Mouse (Mus musculus) midbrain, embryonic 13.5 days (tissue): ENCODE measurements at regions not wholly inside any gene's neighbourhood (a gene's known extent, or its start where the extent isn't known, plus 50 kb on each side); places are given as distances from the start of the nearest gene placed in this dataset.

Experiments
- ATAC-seq: fragments of 200-750 bp; cut with Nextera tagmentation; 2 replicates; pipeline ENCODE4 v1.8.0; 2017; ENCODE audit warnings: mild to moderate bottlenecking, moderate TSS enrichment, moderate library complexity
- H3K27ac ChIP-seq: fragments of 300-500 bp; sonication (generic); 2 replicates; pipeline ENCODE4 v1.5.1; 2015; ENCODE audit warnings: inconsistent platforms, mild to moderate bottlenecking, moderate library complexity
- H3K27me3 ChIP-seq: fragments of 300-500 bp; sonication (generic); 2 replicates; pipeline ENCODE4 v1.6.1; 2015; ENCODE audit warnings: mild to moderate bottlenecking, inconsistent platforms
- H3K36me3 ChIP-seq: fragments of 300-500 bp; sonication (generic); 2 replicates; pipeline ENCODE4 v1.6.1; 2015; ENCODE audit warnings: mild to moderate bottlenecking, inconsistent platforms
- H3K4me1 ChIP-seq: fragments of 300-500 bp; sonication (generic); replicated peaks from 2 replicates; pipeline ENCODE4 v1.6.1; 2015; ENCODE audit warnings: inconsistent platforms
- H3K4me2 ChIP-seq: fragments of 300-500 bp; sonication (generic); replicated peaks from 2 replicates; pipeline ENCODE4 v1.6.1; 2015; ENCODE audit warnings: moderate library complexity, mild to moderate bottlenecking, inconsistent platforms
- H3K4me3 ChIP-seq: fragments of 300-500 bp; sonication (generic); replicated peaks from 2 replicates; pipeline ENCODE4 v1.5.1; 2015; ENCODE audit warnings: mild to moderate bottlenecking, inconsistent platforms
- H3K9ac ChIP-seq: fragments of 300-500 bp; sonication (generic); replicated peaks from 2 replicates; pipeline ENCODE4 v1.6.1; 2015; ENCODE audit warnings: mild to moderate bottlenecking, inconsistent platforms
- H3K9me3 ChIP-seq: fragments of 300-500 bp; sonication (generic); 2 replicates; pipeline ENCODE4 v1.6.1; 2016; ENCODE audit warnings: mild to moderate bottlenecking, inconsistent platforms
- WGBS: fragments of 180-500 bp; shearing (Covaris S2); methylation state at CpG from one replicate; pipeline ENCODE4 v1.1.7; 2015; 5-methylcytosine and 5-hydroxymethylcytosine counted together

DNA sequence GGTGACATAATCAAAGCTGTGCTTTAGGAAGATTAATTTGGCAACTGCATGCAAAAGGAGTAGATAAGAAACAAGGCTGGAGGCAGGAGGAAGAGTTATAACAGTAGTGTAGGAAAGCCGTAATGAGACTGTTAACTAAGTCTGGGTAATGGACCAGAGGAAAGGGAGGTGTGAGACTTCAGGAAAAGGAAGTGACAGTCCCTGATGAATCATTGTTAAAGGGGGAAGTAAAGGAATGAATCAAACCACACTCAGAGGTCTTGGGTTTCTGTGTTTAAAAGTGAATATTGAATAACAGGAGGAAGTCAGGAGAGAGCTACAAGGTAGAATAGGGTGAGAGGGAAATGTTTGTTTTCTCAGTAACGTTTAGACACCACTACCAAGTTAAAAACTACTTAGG lies 1175.9 kb downstream of the Diaph3 start:
- Histone ChIP-seq H3K4me2 (no peak overlapping the region), H3K27me3 (no peaks in the 10 kb centered on the region), H3K4me1 (no peaks in the 10 kb centered on the region), H3K36me3 (no peaks in the 10 kb centered on the region), H3K9ac (no peak overlapping the region), H3K4me3 (no peak overlapping the region), H3K9me3 (no peaks in the 10 kb centered on the region), H3K27ac (no peak overlapping the region)
- WGBS, result 71% methylated on average over 2 of the region's 2 CpGs
- ATAC-seq, result no peak

DNA sequence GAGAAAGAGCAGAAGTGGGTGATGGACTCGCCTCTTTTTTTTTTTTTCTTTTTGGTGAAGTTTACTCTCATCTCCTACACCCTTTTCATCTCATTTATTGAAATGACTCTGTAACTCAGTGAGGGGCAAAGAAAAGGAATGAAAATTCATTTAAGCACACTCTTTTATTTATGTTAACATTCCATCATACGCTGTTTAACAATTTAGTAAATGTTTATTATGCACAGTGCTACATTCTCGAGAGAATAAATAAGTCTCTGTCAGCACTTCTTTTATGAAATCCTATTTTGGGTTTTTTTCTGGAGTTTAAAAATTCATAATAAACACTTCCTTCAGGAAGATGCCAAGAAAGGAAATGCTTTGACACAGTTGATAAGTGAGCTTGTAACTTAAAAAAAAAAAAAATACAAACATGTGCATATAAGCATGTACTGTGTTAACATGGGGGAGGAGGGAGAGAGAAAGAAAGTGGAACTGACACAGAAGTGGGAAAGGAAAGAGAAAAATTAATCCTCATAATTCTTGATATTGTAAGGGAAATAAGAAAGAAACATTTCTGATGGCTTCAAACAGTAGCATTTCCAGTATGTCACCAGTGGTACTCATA lies 1195.2 kb downstream of the Diaph3 start:
- Histone ChIP-seq H3K9me3 (no peaks in the 10 kb centered on the region), H3K4me1 (no peaks in the 10 kb centered on the region), H3K4me2 (no peak overlapping the region), H3K27me3 (no peaks in the 10 kb centered on the region), H3K36me3 (no peaks in the 10 kb centered on the region), H3K9ac (no peak overlapping the region), H3K4me3 (no peak overlapping the region), H3K27ac (no peak overlapping the region)
- WGBS, result 78% methylated on average over 3 of the region's 3 CpGs
- ATAC-seq, result no peak

DNA sequence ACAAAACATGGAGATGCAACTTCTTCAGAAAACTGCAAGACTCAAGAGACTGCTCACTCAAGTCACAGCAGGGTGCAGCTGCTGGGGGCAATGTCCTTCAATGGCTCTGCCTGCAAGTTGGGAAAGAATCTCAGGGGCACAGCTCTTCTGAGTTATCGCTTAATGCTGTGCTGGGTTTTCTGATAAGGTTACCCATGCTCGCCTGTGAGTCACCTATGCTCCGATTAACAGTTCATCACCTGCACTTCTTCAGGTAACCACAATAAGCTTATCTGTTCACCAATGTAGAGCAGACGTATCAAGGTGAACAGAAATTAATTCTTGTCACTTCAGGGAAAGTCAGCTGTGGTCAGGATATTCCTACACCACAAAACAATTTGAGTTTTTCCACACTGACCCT lies 1198.2 kb downstream of the Diaph3 start:
- 84% methylated on average over 4 of the region's 4 CpGs for WGBS
- no peak for ATAC-seq
- Histone ChIP-seq H3K4me3 (no peak overlapping the region), H3K4me2 (no peak overlapping the region), H3K27me3 (no peaks in the 10 kb centered on the region), H3K4me1 (no peaks in the 10 kb centered on the region), H3K36me3 (no peaks in the 10 kb centered on the region), H3K9ac (no peak overlapping the region), H3K9me3 (no peaks in the 10 kb centered on the region), H3K27ac (no peak overlapping the region)

DNA sequence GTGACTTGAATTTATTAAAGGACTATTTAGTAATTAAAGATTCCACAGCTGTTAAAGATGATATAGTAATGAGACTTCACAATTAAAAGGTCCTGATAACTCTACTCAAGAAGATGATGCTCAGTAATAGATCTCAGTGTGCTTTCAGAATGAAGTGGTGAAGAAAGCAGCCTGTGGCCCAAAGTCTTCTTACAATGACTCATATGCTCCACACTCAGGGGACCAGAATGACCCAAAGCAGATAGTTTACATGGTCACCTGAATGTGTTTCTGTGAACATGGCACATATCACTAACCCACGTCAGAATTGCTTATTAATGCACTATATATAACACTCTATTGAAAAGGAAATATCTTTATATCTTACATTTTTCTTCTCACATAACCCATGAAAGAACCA lies 1200.5 kb downstream of the Diaph3 start:
- ATAC-seq, result no peak
- Histone ChIP-seq H3K27ac (no peak overlapping the region), H3K9me3 (no peaks in the 10 kb centered on the region), H3K27me3 (no peaks in the 10 kb centered on the region), H3K4me3 (no peak overlapping the region), H3K4me2 (no peak overlapping the region), H3K36me3 (no peaks in the 10 kb centered on the region), H3K4me1 (no peaks in the 10 kb centered on the region), H3K9ac (no peak overlapping the region)
- whole genome bisulfite sequencing, result 92% methylated on average over 1 of the region's 1 CpGs

DNA sequence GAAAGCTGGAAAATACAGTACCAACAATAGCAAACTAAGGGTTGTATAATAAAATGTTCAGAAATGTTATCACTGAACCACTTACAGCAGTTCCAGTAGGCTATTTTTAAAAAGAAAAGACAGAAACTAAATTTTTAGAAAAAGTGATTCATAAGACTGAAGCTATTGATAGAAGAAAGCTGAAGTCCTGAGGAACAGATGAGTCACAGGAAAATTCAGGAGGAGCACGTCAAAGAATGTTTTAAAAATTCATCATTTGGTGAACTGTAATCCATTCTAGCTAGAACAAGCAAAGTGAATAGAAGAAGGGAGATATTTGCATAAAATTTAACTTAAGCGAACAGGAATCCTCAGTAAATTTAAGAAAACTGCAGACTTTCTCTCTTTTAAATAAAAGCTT lies 1205.9 kb downstream of the Diaph3 start:
- Histone ChIP-seq H3K4me3 (no peak overlapping the region), H3K27ac (no peak overlapping the region), H3K27me3 (no peaks in the 10 kb centered on the region), H3K36me3 (no peaks in the 10 kb centered on the region), H3K9me3 (no peaks in the 10 kb centered on the region), H3K4me1 (0 out of 2 replicates have a peak, but pooled peaks cover 9% of the 10 kb centered on the region), H3K9ac (no peak overlapping the region), H3K4me2 (no peak overlapping the region)
- WGBS, result 81% methylated on average over 2 of the region's 2 CpGs
- no peak for ATAC-seq

DNA sequence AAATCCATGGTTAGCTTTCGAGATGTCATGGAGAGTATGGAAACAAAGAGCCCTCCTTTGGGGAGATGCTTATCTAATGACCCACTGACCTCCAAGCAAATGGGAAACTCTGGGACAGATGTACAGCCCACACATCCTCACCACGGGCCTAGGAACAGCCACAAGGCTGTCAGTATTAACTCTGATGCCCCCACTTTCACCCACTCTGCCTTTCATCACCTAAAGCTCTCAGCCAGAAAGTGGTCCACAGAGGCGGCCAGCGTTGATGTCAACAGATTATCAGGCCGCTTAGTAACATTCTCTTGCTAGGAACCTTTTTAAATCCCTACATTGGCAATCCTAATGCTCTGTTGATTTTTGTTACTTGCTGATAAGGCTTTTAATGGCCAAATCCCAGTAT lies 1210.6 kb downstream of the Diaph3 start:
- WGBS, result 42% methylated on average over 5 of the region's 5 CpGs
- Histone ChIP-seq H3K4me2 (no peak overlapping the region), H3K36me3 (no peaks in the 10 kb centered on the region), H3K27ac (peak overlapping the region; percentile 14; the same call in 1 of the 2 replicates), H3K4me3 (no peak overlapping the region), H3K27me3 (no peaks in the 10 kb centered on the region), H3K9me3 (no peaks in the 10 kb centered on the region), H3K9ac (no peak overlapping the region), H3K4me1 (0 out of 2 replicates have a peak, but pooled peaks cover 9% of the 10 kb centered on the region)
- ATAC-seq, result no peak

DNA sequence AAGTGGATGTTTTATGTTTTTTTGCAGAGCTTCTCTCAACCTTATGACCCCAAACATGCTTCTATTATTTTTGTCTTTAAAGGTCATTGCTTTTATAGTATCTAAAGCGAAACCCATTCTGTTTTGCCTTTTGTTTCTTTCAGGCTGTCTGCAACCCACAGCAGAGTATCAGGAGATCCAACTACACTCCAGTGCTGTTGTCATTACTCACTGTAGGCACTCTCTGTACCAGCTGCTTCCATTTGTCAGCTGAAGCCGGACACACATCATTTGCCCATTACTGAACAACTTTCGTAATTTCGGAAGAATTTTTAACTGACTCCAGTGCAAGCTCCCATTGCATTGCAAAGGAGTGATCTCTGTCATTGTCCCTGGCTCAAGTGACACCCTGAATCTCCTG lies 1222.1 kb downstream of the Diaph3 start:
- Histone ChIP-seq H3K36me3 (no peaks in the 10 kb centered on the region), H3K9ac (no peak overlapping the region), H3K4me2 (no peak overlapping the region), H3K9me3 (no peaks in the 10 kb centered on the region), H3K27me3 (no peaks in the 10 kb centered on the region), H3K4me3 (no peak overlapping the region), H3K4me1 (no peaks in the 10 kb centered on the region), H3K27ac (no peak overlapping the region)
- no peak for ATAC-seq
- 62% methylated on average over 4 of the region's 4 CpGs for WGBS

DNA sequence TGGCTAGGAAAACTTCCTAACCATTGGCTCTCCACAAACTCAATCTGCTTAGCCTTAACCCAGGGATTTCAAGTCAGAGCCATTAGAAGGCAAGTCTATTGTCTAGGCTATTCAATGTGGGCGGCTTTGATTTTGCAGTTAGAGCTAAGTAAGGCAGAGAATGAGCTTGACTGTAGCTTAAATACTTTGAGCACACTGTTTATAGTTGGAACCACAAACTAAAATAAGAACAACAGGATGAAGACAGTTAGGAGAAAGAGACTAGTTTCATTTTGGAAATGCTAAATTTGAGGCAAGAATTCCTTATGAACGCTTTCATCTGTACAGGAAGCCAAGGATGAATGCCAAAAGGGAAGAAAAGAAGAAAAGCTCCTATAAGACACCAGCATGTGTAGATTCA lies 1225.3 kb downstream of the Diaph3 start:
- Histone ChIP-seq H3K27me3 (no peaks in the 10 kb centered on the region), H3K36me3 (no peaks in the 10 kb centered on the region), H3K27ac (no peak overlapping the region), H3K9me3 (no peaks in the 10 kb centered on the region), H3K4me3 (no peak overlapping the region), H3K4me1 (no peaks in the 10 kb centered on the region), H3K4me2 (no peak overlapping the region), H3K9ac (no peak overlapping the region)
- WGBS, result 53% methylated on average over 2 of the region's 2 CpGs
- ATAC-seq, result no peak

DNA sequence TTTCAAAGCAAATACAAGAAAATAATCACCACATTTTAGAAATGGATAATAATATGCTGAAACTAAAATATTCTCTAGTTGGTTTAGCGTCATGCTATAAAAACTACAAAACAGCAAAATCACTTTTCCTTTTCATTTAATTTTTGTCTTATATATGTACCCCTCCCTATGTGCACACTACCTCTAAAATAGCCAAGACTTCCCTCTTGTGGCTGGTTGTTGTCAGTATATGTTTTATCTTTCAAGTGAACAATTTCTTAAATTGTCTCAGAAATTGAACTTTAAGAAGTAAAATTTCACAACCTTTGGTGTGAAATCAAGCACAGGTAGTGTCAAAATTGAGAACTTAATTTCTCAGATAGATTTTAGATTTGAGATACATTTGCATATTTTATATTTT lies 1243.1 kb downstream of the Diaph3 start:
- Histone ChIP-seq H3K27ac (no peak overlapping the region), H3K4me2 (no peak overlapping the region), H3K9ac (no peak overlapping the region), H3K27me3 (no peaks in the 10 kb centered on the region), H3K36me3 (no peaks in the 10 kb centered on the region), H3K9me3 (no peaks in the 10 kb centered on the region), H3K4me3 (no peak overlapping the region), H3K4me1 (no peaks in the 10 kb centered on the region)
- 87% methylated on average over 1 of the region's 1 CpGs for WGBS
- ATAC-seq, result no peak

DNA sequence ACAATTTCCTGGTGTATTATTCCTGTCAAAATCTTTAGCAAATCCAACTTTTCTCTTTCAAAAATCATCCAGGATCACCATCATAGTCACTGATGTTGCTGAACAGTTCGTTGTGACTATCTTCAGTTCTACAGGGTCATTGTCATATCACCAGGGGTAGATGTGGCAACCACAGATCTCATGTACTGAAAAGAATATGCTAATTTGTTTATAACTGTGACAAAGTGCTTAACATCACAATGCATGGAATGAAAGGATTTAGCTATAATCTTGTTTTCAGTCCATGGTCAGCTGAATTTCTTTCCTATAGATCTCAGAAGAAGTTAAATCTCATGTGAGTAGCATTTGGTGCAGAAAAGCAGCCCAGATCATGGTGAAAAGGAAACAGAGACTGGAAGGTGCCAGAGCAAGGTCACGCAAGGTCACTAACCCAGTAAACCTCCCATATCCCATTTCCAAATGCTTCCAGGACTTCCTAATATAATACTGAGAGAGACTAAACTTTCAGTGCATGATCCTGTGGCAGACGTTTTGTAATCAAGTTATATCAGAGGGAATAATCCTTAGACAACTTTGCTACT lies 1279.6 kb downstream of the Diaph3 start:
- no peaks in the 10 kb centered on the region for H3K4me1 ChIP-seq
- no peaks in the 10 kb centered on the region for H3K9me3 ChIP-seq
- 41% methylated on average over 3 of the region's 3 CpGs for WGBS
- no peak overlapping the region for H3K4me2 ChIP-seq
- H3K4me3 ChIP-seq, result no peak overlapping the region
- H3K9ac ChIP-seq, result no peak overlapping the region
- H3K36me3 ChIP-seq, result no peaks in the 10 kb centered on the region
- no peaks in the 10 kb centered on the region for H3K27me3 ChIP-seq
- H3K27ac ChIP-seq, result no peak overlapping the region
- peak; percentile 69; the same call in 1 of the 2 replicates for ATAC-seq

DNA sequence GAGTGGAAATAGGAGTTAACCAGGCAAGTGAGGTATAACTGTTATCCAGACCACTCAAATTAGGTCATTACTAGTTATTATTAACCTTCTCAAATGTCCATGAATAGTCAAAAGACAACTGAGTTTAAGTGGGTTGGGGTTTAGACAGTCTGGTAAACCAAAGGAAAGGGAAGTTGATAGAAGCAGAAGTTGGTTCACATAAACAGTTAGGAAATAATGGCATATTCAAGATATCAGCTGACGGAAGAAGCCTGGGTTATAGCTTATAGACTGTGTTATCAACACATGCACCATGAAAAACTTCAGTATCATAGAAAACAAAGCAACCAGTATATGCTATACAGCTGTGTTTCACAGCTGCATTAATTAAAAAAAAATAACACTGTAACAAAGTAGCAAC lies 1291.5 kb downstream of the Diaph3 start:
- WGBS, result 97% methylated on average over 1 of the region's 1 CpGs
- Histone ChIP-seq H3K27ac (no peak overlapping the region), H3K9me3 (no peaks in the 10 kb centered on the region), H3K27me3 (no peaks in the 10 kb centered on the region), H3K4me3 (no peak overlapping the region), H3K36me3 (no peaks in the 10 kb centered on the region), H3K4me1 (no peaks in the 10 kb centered on the region), H3K4me2 (no peak overlapping the region), H3K9ac (no peak overlapping the region)
- no peak for ATAC-seq

DNA sequence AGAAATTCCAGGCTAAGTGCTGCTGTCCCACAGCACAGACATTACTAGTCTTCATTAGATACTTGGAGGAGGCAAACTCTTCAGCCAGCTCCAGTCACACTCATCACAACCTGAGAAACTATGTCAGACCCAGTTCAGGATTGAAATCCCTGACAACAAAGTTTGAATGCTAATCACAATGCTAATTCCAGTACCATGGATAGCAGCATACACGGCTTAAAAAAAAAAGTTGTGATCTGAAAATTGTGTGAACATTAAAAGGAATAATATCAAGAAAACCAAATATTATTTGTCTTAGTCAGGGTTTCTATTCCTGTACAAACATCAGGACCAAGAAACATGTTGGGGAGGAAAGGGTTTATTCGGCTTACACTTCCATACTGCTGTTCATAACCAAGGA lies 1305.5 kb downstream of the Diaph3 start:
- WGBS, result 91% methylated on average over 2 of the region's 2 CpGs
- Histone ChIP-seq H3K4me2 (no peak overlapping the region), H3K4me1 (no peaks in the 10 kb centered on the region), H3K9me3 (no peaks in the 10 kb centered on the region), H3K27me3 (no peaks in the 10 kb centered on the region), H3K27ac (no peak overlapping the region), H3K4me3 (no peak overlapping the region), H3K9ac (no peak overlapping the region), H3K36me3 (no peaks in the 10 kb centered on the region)
- no peak for ATAC-seq

DNA sequence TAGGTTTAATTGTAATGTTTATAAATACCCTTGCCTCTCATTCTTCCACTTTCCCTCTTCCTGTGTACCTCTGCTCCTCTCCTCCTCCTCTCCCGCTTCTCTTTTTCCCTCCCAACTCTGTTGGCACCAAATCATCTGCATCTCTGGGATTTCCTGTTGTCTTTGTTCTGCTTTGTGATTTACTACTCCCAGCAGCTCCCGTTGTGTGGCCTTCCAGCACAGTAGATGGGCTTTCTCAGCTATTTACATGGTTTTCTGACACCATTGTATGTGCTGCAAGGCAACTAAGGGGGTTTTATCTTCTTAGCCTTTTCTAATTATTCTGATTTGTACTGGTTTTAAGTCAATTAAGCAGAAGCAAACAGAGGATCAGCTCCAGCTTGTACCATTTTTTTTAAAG lies 1326.1 kb downstream of the Diaph3 start:
- no peak overlapping the region for H3K4me2 ChIP-seq
- WGBS, result 4% methylated on average over 2 of the region's 2 CpGs
- peaks cover 3% of the 10 kb centered on the region; the same call in 1 of the 2 replicates for H3K4me1 ChIP-seq
- no peaks in the 10 kb centered on the region for H3K9me3 ChIP-seq
- H3K27ac ChIP-seq, result no peak overlapping the region
- no peak overlapping the region for H3K9ac ChIP-seq
- no peak overlapping the region for H3K4me3 ChIP-seq
- no peaks in the 10 kb centered on the region for H3K27me3 ChIP-seq
- H3K36me3 ChIP-seq, result no peaks in the 10 kb centered on the region
- ATAC-seq, result peak; percentile 60
